Mouse (Mus musculus) megakaryocyte progenitor cell, adult 5-6 weeks (primary cell): ENCODE measurements around the gene Pip5k1a. TPM values are rescaled to one million over a fixed set of nuclear protein-coding genes. Genes with fewer than 3 reads are reported as not detected.
"Not testable (repeated sequence)": the region's sequence is repeated elsewhere in the genome, so short reads cannot be mapped to it uniquely, and the experiment has no call there.

Source experiments
- ATAC-seq: replicated peaks from 2 replicates; pipeline ENCODE4 v1.8.0; 2016; ENCODE audit warnings: mild to moderate bottlenecking, moderate TSS enrichment, inconsistent platforms; ENCODE audit not compliant: poor library complexity
- total RNA-seq, 2 experiments: library from RNA; stranded (forward) in 1 of 2; stranded (reverse) in 1 of 2; fragments of 157-497, 149-512 nt in 1 of 2; fragments of 200-1000 nt in 1 of 2; gene quantifications; 2 replicates each; pipeline versions ENCODE4 v1.2.3 to v1.2.4; 2015 to 2017

Gene Pip5k1a
- total RNA-seq (2015) (16.3 and 21.0 TPM in 2 replicates), total RNA-seq (2017) (15.5 and 21.8 TPM in 2 replicates)

DNA sequence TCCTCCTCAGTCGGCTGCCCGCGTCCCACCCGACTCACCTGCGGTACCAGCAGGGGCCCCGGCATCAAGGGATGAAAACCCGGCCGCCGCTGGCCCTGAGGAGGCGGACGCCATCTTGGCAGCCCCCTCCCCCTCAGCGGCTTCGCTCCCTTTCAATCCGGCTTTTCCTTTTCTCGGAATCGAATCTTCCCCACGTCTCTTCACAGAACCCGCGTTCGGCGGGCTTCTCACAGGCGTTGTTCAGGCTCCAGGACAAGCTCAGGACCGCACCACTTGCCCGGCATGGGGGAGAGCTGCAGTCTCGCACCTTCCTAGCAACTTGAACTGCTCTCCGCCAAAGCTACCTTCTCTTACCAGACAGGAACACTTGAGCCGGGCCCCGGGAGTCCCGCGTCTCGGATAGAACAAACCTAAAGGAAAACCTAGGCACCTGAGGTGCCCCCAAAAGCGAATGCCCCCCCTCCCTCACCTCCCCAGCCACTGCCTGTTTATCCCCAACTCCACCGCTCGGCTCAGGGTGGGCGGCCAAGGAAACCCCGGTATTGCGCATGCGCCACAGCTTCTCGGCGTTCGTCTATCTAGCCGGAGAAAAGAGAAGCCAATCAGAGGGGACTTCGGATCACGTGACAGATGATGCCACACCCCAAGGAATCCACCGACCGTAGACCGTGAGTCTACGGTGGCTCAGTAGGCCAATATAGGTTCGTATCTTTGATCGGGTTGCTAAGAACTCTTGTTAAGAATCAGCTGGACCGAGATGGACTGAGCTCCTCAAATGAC lies at the start of gene Pip5k1a:
TSS of gene Pip5k1a (minus strand) at position 593 of the 780 bp plus-strand sequence.
- ATAC-seq: peak; percentile 73

DNA sequence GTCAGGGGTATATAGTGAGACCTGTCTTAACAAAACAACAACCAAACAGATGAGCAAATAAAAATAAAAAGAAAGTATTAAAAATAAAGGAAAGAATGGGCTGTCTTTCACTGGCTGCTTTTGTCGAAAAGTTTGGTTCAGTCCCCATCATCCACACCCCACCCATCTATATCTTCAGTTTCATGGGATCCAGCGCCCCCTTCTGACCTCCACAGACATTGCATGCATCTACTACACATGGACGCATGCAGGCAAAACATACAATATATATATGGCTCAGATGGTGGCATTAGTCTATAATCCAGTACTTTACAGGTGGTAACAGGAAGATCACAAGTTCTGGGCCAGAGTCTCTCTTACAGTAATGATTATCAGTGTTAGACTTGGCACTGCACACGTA lies 47.1 kb upstream of the Pip5k1a start:
- ATAC-seq: peak; percentile 99

DNA sequence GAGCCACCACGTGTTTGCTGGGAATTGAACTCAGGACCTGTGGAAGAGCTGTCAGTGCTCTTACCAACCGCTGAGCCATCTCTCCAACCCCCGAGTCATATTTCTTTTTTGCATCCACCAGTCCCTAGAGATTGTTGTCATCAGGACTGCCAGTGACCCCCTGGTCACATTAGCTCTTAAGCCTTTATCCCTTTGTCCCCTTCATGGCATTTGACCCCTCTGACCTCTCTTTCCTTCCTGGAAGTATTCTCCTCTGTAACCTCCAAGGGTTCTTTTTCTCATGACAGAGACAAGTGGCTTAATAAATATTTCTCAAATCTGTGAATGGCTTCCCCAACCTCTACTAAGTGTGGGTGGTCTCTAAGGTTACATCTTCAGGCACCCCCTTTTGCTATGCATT lies 41.2 kb upstream of the Pip5k1a start:
- no peak for ATAC-seq

DNA sequence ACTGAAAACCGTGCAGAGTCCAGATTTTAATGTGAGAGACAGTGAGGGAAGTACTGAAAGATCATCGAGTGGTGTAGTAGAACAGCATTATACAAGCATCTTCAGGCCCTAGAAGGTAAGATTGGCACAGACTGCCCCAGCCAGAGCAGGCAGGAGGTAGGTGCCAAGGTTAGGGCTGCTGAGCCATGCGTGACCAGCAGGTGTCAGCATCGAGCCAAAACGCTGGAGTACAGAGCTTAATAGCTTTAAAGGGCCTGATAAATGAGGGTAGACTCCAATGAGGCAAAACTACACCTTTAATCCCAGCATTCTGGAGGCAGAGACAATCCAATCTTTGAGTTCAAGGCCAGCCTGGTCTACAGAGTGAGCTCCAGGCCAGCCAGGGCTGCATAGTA lies 35.9 kb upstream of the Pip5k1a start:
- peak; percentile 86 for ATAC-seq

DNA sequence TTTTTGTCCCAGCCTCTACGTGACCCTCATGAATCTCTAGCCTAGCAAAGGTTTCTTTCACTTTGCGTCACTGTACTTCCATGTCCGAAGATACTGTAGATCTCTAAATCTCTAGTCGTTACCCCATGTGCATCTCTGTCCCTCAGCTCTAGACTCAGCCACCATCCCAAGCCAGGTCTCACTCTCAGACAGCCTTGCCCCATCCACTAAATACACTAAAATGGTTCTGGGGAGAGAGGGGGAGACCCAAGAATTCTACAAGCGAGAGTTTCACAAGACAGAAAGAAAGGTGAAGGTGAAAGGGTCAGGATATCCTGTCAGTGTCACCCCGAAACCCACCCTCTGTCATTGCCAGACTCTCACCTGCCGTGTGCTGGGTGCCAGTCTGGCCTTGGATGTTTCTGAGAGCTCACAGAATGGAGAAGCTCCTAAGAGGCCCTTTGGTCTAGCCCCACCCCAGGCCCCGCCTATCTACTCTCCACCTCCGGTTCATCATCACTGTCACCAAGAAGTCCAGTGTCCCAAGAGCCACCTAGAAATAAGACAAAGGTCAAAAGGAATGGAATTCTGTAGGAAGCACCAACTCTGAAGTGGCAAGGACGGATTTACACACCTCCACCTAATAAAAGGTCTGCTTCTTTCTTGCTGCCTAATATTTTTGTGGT lies 35.4 kb upstream of the Pip5k1a start, which contains the start of gene Tnfaip8l2:
TSS of gene Tnfaip8l2 (minus strand) at position 409 of the 665 bp plus-strand sequence.
- ATAC-seq: peak; percentile 64

DNA sequence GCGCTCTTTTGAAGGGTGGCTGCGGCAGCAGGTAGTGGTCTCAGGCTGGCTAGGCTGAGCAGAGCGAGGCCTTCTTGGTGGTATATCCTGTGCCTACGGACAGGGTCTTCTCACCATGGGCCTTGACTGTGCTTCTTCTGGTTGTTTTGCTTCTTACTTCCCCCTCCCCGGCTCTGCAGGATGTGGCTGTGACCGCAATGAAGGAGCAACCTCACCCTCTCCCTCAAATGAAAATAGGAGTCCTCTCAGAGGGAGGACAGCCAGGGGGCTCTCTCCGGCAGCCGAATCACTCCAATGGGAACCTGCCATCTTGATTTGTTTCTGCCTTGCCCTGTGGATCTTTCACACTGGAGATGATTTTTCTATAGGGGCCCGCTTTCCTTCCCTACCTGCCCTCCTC lies 34.7 kb upstream of the Pip5k1a start:
- ATAC-seq: peak; percentile 63

DNA sequence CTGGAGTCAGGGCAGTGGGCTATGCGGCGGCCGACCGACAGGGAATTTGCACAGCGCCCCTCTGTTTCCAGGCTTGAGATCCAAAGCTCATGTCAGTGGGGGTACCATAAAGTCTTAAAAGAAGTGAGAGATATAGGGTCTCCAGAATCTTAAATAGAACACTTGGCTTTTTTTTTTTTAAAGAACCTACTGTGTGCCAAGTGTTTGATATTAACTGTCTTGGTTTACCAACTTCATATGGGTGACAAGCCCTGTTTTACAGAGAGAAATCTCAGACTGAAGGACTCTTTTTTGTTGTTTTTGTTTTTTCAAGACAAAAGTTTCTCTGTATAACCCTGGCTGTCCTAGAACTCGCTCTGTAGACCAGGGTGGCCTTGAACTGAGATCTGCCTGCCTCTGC lies 34.1 kb upstream of the Pip5k1a start:
- no peak for ATAC-seq

DNA sequence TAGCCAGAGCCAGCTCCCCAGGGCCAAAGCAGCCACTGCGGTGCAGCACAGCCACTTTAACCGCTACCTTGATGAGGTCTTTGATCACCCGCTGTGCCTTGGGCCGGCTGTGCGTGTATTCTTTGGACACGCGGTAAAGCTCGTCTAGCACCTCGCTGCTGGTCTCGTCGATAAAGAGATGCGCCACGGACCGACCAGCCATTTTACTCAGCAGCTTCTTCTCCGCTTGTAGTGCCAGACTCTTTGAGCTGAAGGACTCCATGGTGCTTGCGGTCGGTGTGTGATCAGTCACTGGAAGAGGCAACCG lies 33.5 kb upstream of the Pip5k1a start:
- no peak for ATAC-seq

DNA sequence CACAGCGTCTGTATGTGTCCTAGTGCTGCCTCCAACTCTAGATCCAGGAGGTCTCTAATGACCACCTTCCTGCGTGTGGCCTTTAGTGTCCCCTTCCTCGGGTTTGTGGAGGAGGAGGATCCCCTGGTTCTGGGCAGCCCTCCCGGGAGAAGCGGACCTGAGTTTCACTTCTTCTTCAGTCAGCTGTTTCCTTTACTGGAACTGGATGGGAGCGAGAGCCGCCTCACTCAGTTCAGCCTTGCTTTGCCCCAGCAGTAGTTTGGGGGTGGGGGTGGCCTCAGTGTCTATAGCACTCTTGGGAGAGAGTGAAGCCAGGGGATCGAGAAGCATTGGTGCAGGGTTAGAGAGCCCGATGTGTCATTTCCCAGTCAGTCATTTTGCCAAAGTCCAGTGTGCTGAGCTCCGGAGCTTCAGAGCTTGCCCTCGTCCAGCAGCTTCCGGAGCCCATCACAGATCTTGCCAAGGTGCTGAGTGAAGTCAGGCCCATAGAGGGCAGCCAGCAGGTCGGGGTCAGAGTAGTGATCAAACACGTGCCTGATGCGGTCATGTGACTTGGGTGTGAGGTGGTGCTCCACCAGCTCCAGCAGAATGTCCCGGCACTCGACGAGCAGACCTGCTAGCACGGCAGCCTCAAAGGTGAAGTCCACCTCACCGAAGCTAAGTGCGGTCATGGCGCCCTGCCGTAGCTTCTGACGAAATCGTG lies 33.0 kb upstream of the Pip5k1a start:
- ATAC-seq: no peak

DNA sequence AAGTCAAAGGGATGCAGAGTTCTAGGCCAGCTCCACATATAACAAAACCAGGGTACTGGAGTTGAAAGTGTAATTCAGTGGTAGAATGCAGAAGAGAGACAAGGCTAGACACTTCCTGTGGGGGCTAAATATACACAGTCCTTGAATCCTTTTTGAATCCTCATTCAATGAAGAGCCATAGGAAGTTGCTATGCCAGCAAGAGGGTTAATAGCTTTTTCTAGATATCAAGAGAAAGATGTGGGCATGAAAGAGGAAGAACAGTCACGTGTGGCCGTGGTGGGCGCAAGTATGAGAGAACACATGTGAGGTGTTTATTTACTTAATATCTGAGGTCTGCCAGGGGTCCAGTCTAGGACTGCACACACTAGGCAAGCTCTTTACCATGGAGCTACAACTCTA lies 29.6 kb upstream of the Pip5k1a start:
- ATAC-seq: no peak

DNA sequence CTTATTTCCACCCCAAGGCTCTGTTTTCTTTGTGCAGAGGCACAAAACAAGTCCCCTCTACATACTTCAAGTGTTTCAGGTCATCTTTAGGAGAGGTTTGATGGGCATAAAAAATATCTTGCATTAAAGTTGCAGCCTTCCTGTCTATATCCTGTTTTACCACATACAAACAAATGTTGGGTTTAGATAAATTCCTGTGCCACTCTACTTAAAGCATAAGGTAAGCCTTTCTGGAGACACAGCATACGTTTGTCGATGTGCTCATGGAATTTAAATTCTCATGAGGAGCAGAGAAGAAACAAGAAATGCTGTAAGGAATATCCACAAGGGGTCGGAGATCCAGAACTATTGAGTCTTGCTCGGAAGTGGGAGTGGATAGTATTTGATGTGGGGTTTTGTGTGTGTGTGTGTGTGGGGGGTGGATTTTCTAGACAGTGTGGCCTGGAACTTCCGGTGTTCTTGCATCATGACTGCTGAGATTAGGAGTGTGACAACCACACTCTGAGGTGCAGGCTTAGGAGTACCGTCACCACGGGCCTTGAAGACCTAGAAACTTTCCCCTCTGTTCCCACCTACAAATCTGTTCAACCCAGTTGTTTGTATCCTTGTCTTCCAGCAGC lies 28.8 kb upstream of the Pip5k1a start:
- ATAC-seq: peak; percentile 45

DNA sequence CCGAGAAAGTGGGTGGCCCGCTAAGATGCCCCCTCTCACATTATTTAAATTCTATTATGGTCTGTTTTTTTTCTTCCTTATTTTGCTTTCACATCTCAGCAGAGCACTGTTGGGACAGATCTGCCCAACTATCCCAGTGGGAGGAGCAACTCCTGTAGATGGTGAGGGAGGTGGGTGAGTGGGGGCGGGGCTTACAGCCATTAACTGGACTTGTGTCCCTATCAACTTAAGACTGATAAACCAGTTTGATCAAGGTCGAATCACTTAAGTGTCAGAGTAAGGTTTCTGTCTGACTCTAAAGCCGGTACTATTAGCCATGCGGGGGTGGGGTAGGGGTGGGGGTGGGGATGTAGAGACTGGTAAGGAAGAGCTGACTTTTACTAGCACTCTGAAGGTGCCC lies 28.3 kb upstream of the Pip5k1a start:
- ATAC-seq: peak; percentile 36; the same call in 1 of the 2 replicates

DNA sequence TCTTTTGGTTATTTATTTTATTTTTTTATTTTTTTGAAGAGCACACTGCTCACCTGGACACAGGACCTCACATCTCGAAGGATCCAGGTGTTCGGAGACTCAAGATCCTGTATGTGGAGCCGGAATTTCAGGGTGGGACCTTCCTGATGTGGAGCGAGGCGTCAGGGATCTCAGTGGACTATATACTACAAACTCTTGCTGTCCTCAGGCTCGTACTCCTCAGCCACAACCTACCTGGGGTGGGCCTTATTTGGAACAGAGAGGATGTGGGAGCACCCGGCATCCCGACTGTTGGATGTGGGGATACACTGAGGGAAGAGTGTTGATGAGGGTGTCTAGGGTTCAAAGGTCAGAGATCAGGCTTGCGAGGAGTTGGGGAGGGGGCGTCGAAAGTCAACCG lies 27.4 kb upstream of the Pip5k1a start:
- ATAC-seq: not testable (repeated sequence)

DNA sequence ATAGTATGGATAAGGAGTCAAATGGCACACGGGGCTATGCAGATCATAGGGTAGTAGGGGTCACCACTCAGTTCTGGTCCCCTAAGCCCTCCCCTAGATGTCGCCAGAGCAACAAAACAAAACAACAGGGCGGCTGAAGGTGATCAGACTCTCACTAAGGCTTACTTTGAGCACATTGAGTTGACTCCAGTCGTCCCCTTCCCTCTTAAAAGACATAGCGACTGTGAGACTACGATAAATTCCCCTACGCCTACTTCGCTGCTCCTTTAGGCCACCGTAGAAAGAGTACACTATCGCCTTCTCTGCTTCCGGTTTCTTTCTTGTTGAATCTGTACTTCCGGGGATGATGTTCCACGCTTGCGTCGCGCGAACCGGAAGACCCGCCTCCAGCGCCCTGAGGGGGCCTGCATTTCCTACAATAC lies 27.0 kb upstream of the Pip5k1a start, which contains the start of the genes Scnm1 and Lysmd1:
TSS of gene Scnm1 (minus strand) at position 332 of the 422 bp plus-strand sequence.
TSS of gene Lysmd1 (plus strand) at position 409 of the 422 bp plus-strand sequence.
- ATAC-seq: peak; percentile 87

DNA sequence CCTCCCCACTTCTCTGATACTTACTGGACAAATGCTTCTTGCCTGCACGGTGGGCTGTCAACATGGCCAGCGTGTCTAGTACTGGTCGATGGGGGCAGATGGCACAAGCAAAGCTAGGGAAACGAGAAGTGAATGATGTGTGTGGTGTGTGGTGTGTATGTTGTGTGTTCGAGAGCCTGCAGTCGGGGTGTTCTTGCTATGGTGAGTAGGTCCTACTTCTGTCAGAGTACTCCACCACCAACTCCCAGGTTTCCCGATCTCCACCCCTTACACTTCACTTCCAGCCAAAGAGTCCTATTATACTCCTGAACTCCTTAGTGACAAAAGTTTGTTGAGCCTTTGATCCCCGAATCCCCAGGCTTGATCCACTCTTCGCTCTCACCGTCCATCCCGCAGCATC lies 26.4 kb upstream of the Pip5k1a start:
- no peak for ATAC-seq

DNA sequence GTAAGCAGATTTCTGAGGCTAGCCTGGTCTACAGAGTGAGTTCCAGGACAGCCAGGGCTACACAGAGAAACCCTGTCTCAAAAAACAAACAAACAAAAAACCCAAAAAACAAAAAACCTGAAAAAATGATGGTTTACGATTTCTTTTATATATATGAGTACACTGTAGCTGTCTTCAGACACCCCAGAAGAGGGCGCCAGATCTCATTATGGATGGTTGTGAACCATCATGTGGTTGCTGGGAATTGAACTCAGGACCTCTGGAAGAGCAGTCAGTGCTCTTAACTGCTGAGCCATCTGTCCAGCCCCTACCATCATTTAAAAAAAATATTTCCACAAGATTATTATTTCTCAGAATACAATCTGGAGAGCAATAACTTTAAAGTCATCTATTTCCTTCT lies 25.7 kb upstream of the Pip5k1a start:
- ATAC-seq: not testable (repeated sequence)

DNA sequence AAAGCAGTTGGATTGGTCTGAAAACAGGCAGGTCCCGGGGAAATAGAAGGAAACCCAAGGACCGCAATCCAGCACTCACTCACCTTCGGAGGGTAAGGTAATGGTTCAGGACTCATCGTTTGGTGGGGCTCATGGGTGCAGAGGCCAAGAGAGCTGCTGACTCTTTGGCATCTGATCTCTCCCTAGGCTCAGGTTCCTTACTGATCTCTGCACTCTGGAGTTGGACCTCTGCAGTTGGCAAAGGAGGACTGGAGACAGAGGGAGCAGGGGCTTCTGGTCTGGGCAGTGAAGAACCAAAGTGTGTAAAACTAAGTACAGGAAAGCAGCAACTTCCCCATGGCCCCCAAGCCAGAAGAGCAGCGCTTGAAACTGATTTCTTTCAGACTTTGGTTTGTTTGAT lies 23.4 kb upstream of the Pip5k1a start:
- no peak for ATAC-seq

DNA sequence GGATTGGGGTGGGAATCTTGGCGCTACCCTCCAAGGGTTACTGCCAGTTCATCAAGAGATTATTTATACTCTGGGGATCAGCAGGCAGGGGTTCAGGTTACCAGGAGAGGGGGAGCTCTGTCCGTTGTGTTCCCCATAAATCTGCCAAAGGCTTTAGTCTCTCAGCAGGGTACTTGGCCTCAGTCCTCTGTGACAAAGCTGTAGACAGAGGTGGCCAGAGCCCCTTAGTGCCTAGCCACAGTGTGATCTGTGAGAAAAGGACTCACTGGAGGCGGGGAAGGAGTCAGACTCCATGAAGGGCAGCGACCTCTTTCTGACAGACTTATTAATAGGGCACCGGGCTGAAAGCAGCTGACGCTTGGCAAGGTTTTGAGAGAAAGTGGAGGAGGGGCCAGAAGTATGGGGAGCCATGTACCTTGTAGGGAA lies 22.5 kb upstream of the Pip5k1a start:
- no peak for ATAC-seq

DNA sequence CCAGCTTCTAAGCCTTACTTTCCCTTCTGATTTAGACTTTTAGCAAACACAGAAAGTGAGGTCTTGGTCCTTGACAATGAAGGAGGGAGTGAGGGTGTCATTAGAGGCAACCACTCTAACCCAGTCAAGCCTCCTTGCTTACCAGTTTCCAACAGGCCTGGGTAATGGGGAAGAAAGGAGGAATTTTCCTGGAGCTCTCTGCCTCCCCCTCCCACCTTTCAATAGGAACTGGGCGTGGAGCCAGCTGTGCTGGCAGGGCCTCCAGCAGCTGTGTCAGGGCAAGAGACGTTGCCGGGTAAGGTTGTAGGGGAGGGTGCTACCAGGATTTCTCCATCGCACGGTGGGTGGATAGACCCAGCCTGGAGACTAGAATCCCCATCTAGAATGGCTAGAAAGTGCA lies 18.2 kb upstream of the Pip5k1a start:
- no peak for ATAC-seq

DNA sequence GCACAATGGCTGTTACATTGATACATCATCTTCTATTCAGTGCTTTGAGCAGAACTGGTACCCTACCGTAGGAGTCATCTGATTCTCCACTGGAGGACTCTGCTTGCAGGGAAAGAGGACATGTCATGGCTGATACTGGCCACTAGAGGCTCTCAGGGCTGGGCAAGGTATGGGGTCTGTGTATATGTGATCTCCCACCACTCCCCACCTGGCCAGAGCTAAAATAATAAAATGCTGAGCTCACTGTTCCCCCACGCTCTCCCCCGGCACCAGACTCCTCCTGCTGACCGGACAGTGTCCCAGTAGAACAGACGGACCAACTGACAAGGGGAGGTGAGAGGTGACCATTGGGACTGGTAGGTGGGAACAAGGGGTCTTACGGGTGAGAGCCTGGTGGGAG lies 17.5 kb upstream of the Pip5k1a start, which contains the start of gene Tmod4:
TSS of gene Tmod4 (plus strand) at position 231 of the 400 bp plus-strand sequence.
- peak; percentile 83 for ATAC-seq

DNA sequence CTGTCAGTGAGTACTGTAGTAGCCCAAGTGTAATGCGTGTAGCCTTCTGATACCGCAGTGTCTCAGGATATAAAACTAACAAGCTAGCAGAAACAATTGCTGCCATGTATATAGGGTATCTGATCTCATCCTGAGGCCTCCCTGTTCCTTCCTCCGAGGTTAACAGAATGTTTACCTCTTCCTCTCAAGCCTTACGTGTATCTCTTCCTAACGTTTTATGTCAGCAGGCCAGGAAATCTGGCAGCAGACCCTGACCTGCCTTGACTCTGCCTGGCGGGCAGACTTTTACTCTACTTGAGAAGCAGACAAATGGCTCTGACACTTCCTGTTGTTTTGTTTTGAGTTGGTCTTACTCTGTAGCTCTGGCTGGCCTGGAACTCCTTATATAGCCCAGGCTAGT lies 14.8 kb upstream of the Pip5k1a start:
- no peak for ATAC-seq
